Mouse (Mus musculus) CH12.LX (cell line): ENCODE results near the gene Pon3. TPM values are rescaled to one million over a fixed set of nuclear protein-coding genes. Genes with fewer than 3 reads are reported as not detected.

Experiments
- DNase-seq: peaks from one replicate; pipeline ENCODE4 v3.0.0-alpha.2; 2013; ENCODE audit errors: extremely low read depth
- H3K27ac ChIP-seq: 2 replicates; pipeline ENCODE4 v1.5.1; 2012; ENCODE audit warnings: low read depth, mild to moderate bottlenecking, control low read depth, moderate library complexity; ENCODE audit not compliant: insufficient read depth
- H3K27me3 ChIP-seq: replicated peaks from 2 replicates; pipeline ENCODE3; 2012; ENCODE audit warnings: inconsistent platforms
- H3K36me3 ChIP-seq, 2 experiments: replicated peaks in 1 of 2; 2 replicates each; pipeline versions ENCODE3 to v1.6.1; 2012; ENCODE audit warnings: inconsistent platforms in 1 of 2, low read length in 1 of 2, mild to moderate bottlenecking in 1 of 2, mixed read lengths in 1 of 2, moderate library complexity in 1 of 2; ENCODE audit not compliant: control insufficient read depth in 1 of 2, insufficient read depth in 1 of 2
- H3K4me1 ChIP-seq, 2 experiments: 2 replicates each; pipeline ENCODE4 v1.6.1; 2012; ENCODE audit warnings: inconsistent platforms in 1 of 2, moderate library complexity in 1 of 2; ENCODE audit not compliant: insufficient read depth in 2 of 2, control insufficient read depth in 1 of 2
- H3K4me2 ChIP-seq: 2 replicates; pipeline ENCODE4 v1.6.1; 2012; ENCODE audit warnings: low read depth, mild to moderate bottlenecking, control low read depth; ENCODE audit not compliant: poor library complexity, insufficient read depth, severe bottlenecking
- H3K4me3 ChIP-seq, 3 experiments: fragments of 150-350 bp in 1 of 3; sonication (generic) in 1 of 3; replicated peaks in 1 of 3; 2 replicates each; pipeline versions ENCODE3 to v1.5.1; 2011 to 2012; ENCODE audit warnings: low read depth in 2 of 3, low read length in 2 of 3, mild to moderate bottlenecking in 2 of 3, moderate library complexity in 2 of 3, control low read depth in 1 of 3, improper control_type of control experiment in 1 of 3, inconsistent platforms in 1 of 3, mixed read lengths in 1 of 3; ENCODE audit not compliant: poor library complexity in 1 of 3
- H3K79me2 ChIP-seq: replicated peaks from 2 replicates; pipeline ENCODE4 v1.6.1; 2012; ENCODE audit warnings: mild to moderate bottlenecking, moderate library complexity; ENCODE audit not compliant: control insufficient read depth, poor library complexity, insufficient read depth, severe bottlenecking; ENCODE audit errors: extremely low read depth
- H3K9ac ChIP-seq: 2 replicates; pipeline ENCODE4 v1.6.1; 2012; ENCODE audit warnings: low read depth, mild to moderate bottlenecking, control low read depth, moderate library complexity; ENCODE audit not compliant: insufficient read depth
- H3K9me3 ChIP-seq: replicated peaks from 2 replicates; pipeline ENCODE3; 2012; ENCODE audit warnings: low read length, inconsistent platforms, mixed read lengths
- CHD2 ChIP-seq: IDR thresholded peaks from 2 replicates; pipeline ENCODE4 v1.6.1; 2011; ENCODE audit warnings: low read length, improper control_type of control experiment
- CTCF ChIP-seq, 2 experiments: IDR thresholded peaks in 1 of 2; conservative IDR thresholded peaks in 1 of 2; 2 replicates each; pipeline ENCODE4 v1.5.1; 2011 to 2012; ENCODE audit warnings: low read depth in 2 of 2, low read length in 2 of 2, improper control_type of control experiment in 1 of 2, inconsistent platforms in 1 of 2, mild to moderate bottlenecking in 1 of 2, moderate library complexity in 1 of 2
- ETS1 ChIP-seq: conservative IDR thresholded peaks from 2 replicates; pipeline ENCODE4 v1.6.1; 2012; ENCODE audit warnings: low read depth, mild to moderate bottlenecking, inconsistent platforms, low read length, improper control_type of control experiment, moderate library complexity
- GABPA ChIP-seq: IDR thresholded peaks from 2 replicates; pipeline ENCODE4 v1.6.1; 2012; ENCODE audit warnings: low read depth, low read length, improper control_type of control experiment, inconsistent platforms; ENCODE audit not compliant: insufficient replicate concordance
- HCFC1 ChIP-seq: IDR thresholded peaks from 2 replicates; pipeline ENCODE4 v1.6.1; 2012; ENCODE audit warnings: low read depth, mild to moderate bottlenecking, inconsistent platforms, low read length, improper control_type of control experiment
- IRF4 ChIP-seq: IDR thresholded peaks from 2 replicates; pipeline ENCODE4 v1.6.1; 2014; ENCODE audit warnings: low read depth, mild to moderate bottlenecking, inconsistent platforms, low read length, improper control_type of control experiment
- MAZ ChIP-seq: IDR thresholded peaks from 2 replicates; pipeline ENCODE4 v1.6.1; 2012; ENCODE audit warnings: low read depth, mild to moderate bottlenecking, inconsistent platforms, low read length, improper control_type of control experiment, moderate library complexity
- MEF2A ChIP-seq: IDR thresholded peaks from 2 replicates; pipeline ENCODE4 v1.6.1; 2014; ENCODE audit warnings: low read depth, mild to moderate bottlenecking, inconsistent platforms, low read length, improper control_type of control experiment, borderline replicate concordance
- NELFE ChIP-seq: IDR thresholded peaks from 2 replicates; pipeline ENCODE4 v1.6.1; 2011; ENCODE audit warnings: low read depth, low read length, improper control_type of control experiment
- NRF1 ChIP-seq: IDR thresholded peaks from 2 replicates; pipeline ENCODE4 v1.6.1; 2014; ENCODE audit warnings: low read depth, mild to moderate bottlenecking, inconsistent platforms, low read length, improper control_type of control experiment, moderate library complexity
- PAX5 ChIP-seq: IDR thresholded peaks from 2 replicates; pipeline ENCODE4 v1.6.1; 2012; ENCODE audit warnings: low read length, inconsistent platforms, mixed read lengths
- POLR2AphosphoS2 ChIP-seq: IDR thresholded peaks from 2 replicates; pipeline ENCODE4 v1.6.1; 2011; ENCODE audit warnings: low read depth, low read length, improper control_type of control experiment
- RAD21 ChIP-seq: IDR thresholded peaks from 2 replicates; pipeline ENCODE4 v1.6.1; 2011; ENCODE audit warnings: low read depth, mild to moderate bottlenecking, low read length, improper control_type of control experiment, moderate library complexity
- SMC3 ChIP-seq: IDR thresholded peaks from 2 replicates; pipeline ENCODE4 v1.6.1; 2011; ENCODE audit warnings: low read depth, low read length, improper control_type of control experiment
- TBP ChIP-seq: conservative IDR thresholded peaks from 2 replicates; pipeline ENCODE4 v1.6.1; 2011; ENCODE audit warnings: low read depth, low read length, improper control_type of control experiment
- TCF12 ChIP-seq: IDR thresholded peaks from 2 replicates; pipeline ENCODE4 v1.6.1; 2014; ENCODE audit warnings: low read depth, mild to moderate bottlenecking, inconsistent platforms, low read length, improper control_type of control experiment
- ZKSCAN1 ChIP-seq: IDR thresholded peaks from 2 replicates; pipeline ENCODE4 v1.6.1; 2012; ENCODE audit warnings: low read depth, inconsistent platforms, low read length, improper control_type of control experiment, borderline replicate concordance
- ZMIZ1 ChIP-seq: IDR thresholded peaks from 2 replicates; pipeline ENCODE4 v1.6.1; 2012; ENCODE audit warnings: low read depth, mild to moderate bottlenecking, inconsistent platforms, low read length, improper control_type of control experiment
- dilution Hi-C: fragments of 300-500 bp; cut with MboI; formaldehyde crosslinking; loops from 2 replicates; pipeline ENCODE4 v1.14.3; 2020; ENCODE audit warnings: low sequenced_read_pairs; ENCODE audit not compliant: extremely low pct_unique_long_range_greater_than_20kb, extremely low pct_ligation_motif_present
- in situ Hi-C: fragments of 300-500 bp; cut with MboI; formaldehyde crosslinking; loops from 3 replicates; pipeline ENCODE4 v1.14.3; 2019; ENCODE audit warnings: low sequenced_read_pairs, low pct_ligation_motif_present, low pct_unique_long_range_greater_than_20kb, mixed read lengths
- polyA plus RNA-seq: library from polyadenylated mRNA; unstranded; fragments of >175 nt; gene quantifications from 2 replicates; pipeline ENCODE4 v1.2.1, GENCODE M21; 2012; ENCODE audit warnings: low read depth; ENCODE audit not compliant: insufficient read length
- total RNA-seq, 2 experiments: library from RNA; depleted of rRNA; stranded (reverse); fragments of 300-350 nt in 1 of 2; fragments of >200 nt in 1 of 2; gene quantifications; 2 replicates each; pipeline ENCODE4 v1.2.3; 2012 to 2014

The Pon3 gene
- total and polyA plus RNA-seq, 3 experiments = 13.4 to 33.1 (median 27.5) TPM

GRCm38 (mm10) chr6:5222080-5222479, 34.0 kb downstream of the Pon3 start:
- H3K4me2 ChIP-seq = no peak overlapping the region
- no peak overlapping the region for H3K9ac ChIP-seq
- no peaks in the 10 kb centered on the region for H3K27me3 ChIP-seq
- in situ Hi-C loops = no loop called here
- no peak overlapping the region for H3K4me3 ChIP-seq
- H3K9me3 ChIP-seq = no peaks in the 10 kb centered on the region
- peaks cover 7 to 35% of the 10 kb centered on the region in 2 experiments for H3K36me3 ChIP-seq
- no peaks in the 10 kb centered on the region for H3K79me2 ChIP-seq
- dilution Hi-C loops = no loop called here
- no peak for DNase-seq
- no peak overlapping the region for H3K27ac ChIP-seq
- H3K4me1 ChIP-seq = no peaks in the 10 kb centered on the region
- TF ChIP-seq ZKSCAN1 (no peak), POLR2AphosphoS2 (no peak), NELFE (no peak), MAZ (no peak), RAD21 (no peak), GABPA (no peak), CTCF (conservative IDR thresholded peaks at IDR 0.05 in 1 of 2, IDR thresholded peaks at IDR 0.05 in 1 of 2; ENCODE audit: low read depth in 2 of 2, low read length in 2 of 2) (no peak), ETS1 (no peak), IRF4 (no peak), MEF2A (no peak), PAX5 (no peak), NRF1 (no peak), SMC3 (no peak), TBP (no peak), ZMIZ1 (no peak), CHD2 (no peak)

GRCm38 (mm10) chr6:5218190-5218589, 37.9 kb downstream of the Pon3 start:
- Histone ChIP-seq H3K9me3 (no peaks in the 10 kb centered on the region), H3K4me2 (no peak overlapping the region), H3K79me2 (no peaks in the 10 kb centered on the region), H3K27me3 (no peaks in the 10 kb centered on the region), H3K9ac (no peak overlapping the region), H3K36me3 (peaks cover 7 to 42% of the 10 kb centered on the region in 2 experiments), H3K4me1 (no peaks in the 10 kb centered on the region), H3K27ac (no peak overlapping the region), H3K4me3 (no peak overlapping the region)
- dilution Hi-C loops (no loop called here), in situ Hi-C loops (no loop called here)
- TF ChIP-seq HCFC1 = no peak
- no peak for TF ChIP-seq TCF12
- no peak for DNase-seq
